Mouse (Mus musculus): Measurements from ENCODE around the gene Tsen54.

Gene Tsen54

GRCm38 (mm10) chr11:115826487-115826886 is 12.0 kb downstream of the Tsen54 start:
- ATAC-seq (ENCODE audit: insufficient number of reproducible peaks, low FRiP score, low TSS enrichment) = no peak

- no peak for ATAC-seq (ENCODE audit: insufficient number of reproducible peaks, low FRiP score, low TSS enrichment)
Measured at GRCm38 (mm10) chr11:115827624-115828023, 13.1 kb downstream of the Tsen54 start.

- no peak for ATAC-seq (ENCODE audit: insufficient number of reproducible peaks, low FRiP score, low TSS enrichment)
Measured at GRCm38 (mm10) chr11:115829036-115829435, 14.5 kb downstream of the Tsen54 start.

GRCm38 (mm10) chr11:115830550-115831325 is 16.2 kb downstream of the Tsen54 start:
- no peak for ATAC-seq (ENCODE audit: insufficient number of reproducible peaks, low FRiP score, low TSS enrichment)

- no peak for ATAC-seq (ENCODE audit: insufficient number of reproducible peaks, low FRiP score, low TSS enrichment)
Measured at GRCm38 (mm10) chr11:115831518-115831917, 17.0 kb downstream of the Tsen54 start.

- ATAC-seq (ENCODE audit: insufficient number of reproducible peaks, low FRiP score, low TSS enrichment) = no peak
Measured at GRCm38 (mm10) chr11:115832064-115832463, 17.5 kb downstream of the Tsen54 start.

GRCm38 (mm10) chr11:115832523-115832922 is 18.0 kb downstream of the Tsen54 start:
- ATAC-seq (ENCODE audit: insufficient number of reproducible peaks, low FRiP score, low TSS enrichment) = no peak

- no peak for ATAC-seq (ENCODE audit: insufficient number of reproducible peaks, low FRiP score, low TSS enrichment)
Measured at GRCm38 (mm10) chr11:115833021-115833513, 18.5 kb downstream of the Tsen54 start.

- no peak for ATAC-seq (ENCODE audit: insufficient number of reproducible peaks, low FRiP score, low TSS enrichment)
Measured at GRCm38 (mm10) chr11:115834033-115834432, 19.5 kb downstream of the Tsen54 start.

- no peak for ATAC-seq (ENCODE audit: insufficient number of reproducible peaks, low FRiP score, low TSS enrichment)
Measured at GRCm38 (mm10) chr11:115836656-115837395, 22.3 kb downstream of the Tsen54 start.

- no peak for ATAC-seq (ENCODE audit: insufficient number of reproducible peaks, low FRiP score, low TSS enrichment)
Measured at GRCm38 (mm10) chr11:115837606-115838345, 23.3 kb downstream of the Tsen54 start.

- no peak for ATAC-seq (ENCODE audit: insufficient number of reproducible peaks, low FRiP score, low TSS enrichment)
Measured at GRCm38 (mm10) chr11:115838895-115839311, 24.4 kb downstream of the Tsen54 start.

- no peak for ATAC-seq (ENCODE audit: insufficient number of reproducible peaks, low FRiP score, low TSS enrichment)
Measured at GRCm38 (mm10) chr11:115839732-115840131, 25.2 kb downstream of the Tsen54 start.

GRCm38 (mm10) chr11:115841044-115841443 is 26.5 kb downstream of the Tsen54 start:
- no peak for ATAC-seq (ENCODE audit: insufficient number of reproducible peaks, low FRiP score, low TSS enrichment)

- ATAC-seq (ENCODE audit: insufficient number of reproducible peaks, low FRiP score, low TSS enrichment) = no peak
Measured at GRCm38 (mm10) chr11:115841961-115842550, 27.5 kb downstream of the Tsen54 start.

GRCm38 (mm10) chr11:115843141-115843890 is 28.8 kb downstream of the Tsen54 start:
- no peak for ATAC-seq (ENCODE audit: insufficient number of reproducible peaks, low FRiP score, low TSS enrichment)

GRCm38 (mm10) chr11:115843891-115844239 is 29.3 kb downstream of the Tsen54 start:
- no peak for ATAC-seq (ENCODE audit: insufficient number of reproducible peaks, low FRiP score, low TSS enrichment)

GRCm38 (mm10) chr11:115844240-115844639 is 29.7 kb downstream of the Tsen54 start:
- ATAC-seq (ENCODE audit: insufficient number of reproducible peaks, low FRiP score, low TSS enrichment) = no peak

- ATAC-seq (ENCODE audit: insufficient number of reproducible peaks, low FRiP score, low TSS enrichment) = no peak
Measured at GRCm38 (mm10) chr11:115845819-115846218, 31.3 kb downstream of the Tsen54 start.

GRCm38 (mm10) chr11:115854674-115855073 is 40.1 kb downstream of the Tsen54 start:
- no peak for ATAC-seq (ENCODE audit: insufficient number of reproducible peaks, low FRiP score, low TSS enrichment)

Measured in cerebellum, adult (tissue).